Mouse (Mus musculus) intestine, embryonic 16.5 days (tissue): ENCODE measurements around the gene Srbd1. TPM values are rescaled to one million over a fixed set of nuclear protein-coding genes. Genes with fewer than 3 reads are reported as not detected.

ENCODE experiments used
- ATAC-seq: fragments of 200-750 bp; cut with Nextera tagmentation; 2 replicates; pipeline ENCODE4 v1.8.0; 2017; ENCODE audit warnings: moderate TSS enrichment, moderate library complexity
- H3K27ac ChIP-seq: fragments of 300-500 bp; sonication (generic); 2 replicates; pipeline ENCODE4 v1.5.1; 2014; ENCODE audit warnings: mild to moderate bottlenecking, low read length
- H3K27me3 ChIP-seq: fragments of 300-500 bp; sonication (generic); replicated peaks from 2 replicates; pipeline ENCODE4 v1.6.1; 2014; ENCODE audit warnings: low read length, control low read depth, mixed read lengths; ENCODE audit not compliant: control insufficient read depth, insufficient read depth
- H3K36me3 ChIP-seq: fragments of 300-500 bp; sonication (generic); 2 replicates; pipeline ENCODE4 v1.6.1; 2014; ENCODE audit warnings: low read length, control low read depth; ENCODE audit not compliant: control insufficient read depth, insufficient read depth
- H3K4me1 ChIP-seq: fragments of 300-500 bp; sonication (generic); 2 replicates; pipeline ENCODE4 v1.6.1; 2014; ENCODE audit warnings: low read length, control low read depth, mixed read lengths; ENCODE audit not compliant: control insufficient read depth, insufficient read depth
- H3K4me2 ChIP-seq: fragments of 300-500 bp; sonication (generic); 2 replicates; pipeline ENCODE4 v1.6.1; 2014; ENCODE audit warnings: low read depth, low read length, control low read depth
- H3K4me3 ChIP-seq: fragments of 300-500 bp; sonication (generic); 2 replicates; pipeline ENCODE4 v1.5.1; 2014; ENCODE audit warnings: mild to moderate bottlenecking, low read length
- H3K9ac ChIP-seq: fragments of 300-500 bp; sonication (generic); 2 replicates; pipeline ENCODE4 v1.6.1; 2014; ENCODE audit warnings: low read depth, low read length
- H3K9me3 ChIP-seq: fragments of 300-500 bp; sonication (generic); 2 replicates; pipeline ENCODE4 v1.6.1; 2016; ENCODE audit warnings: low read length, control low read depth; ENCODE audit not compliant: control insufficient read depth
- WGBS: fragments of 180-500 bp; shearing (Covaris S2); extraction: QIAGEN DNeasy Blood & Tissue Kit; methylation state at CpG from one replicate; pipeline ENCODE4 v1.1.7; 2014; 5-methylcytosine and 5-hydroxymethylcytosine counted together
- polyA plus RNA-seq: library from polyadenylated mRNA; unstranded; fragments of >200 nt; fragmentation: Nextera tagmentation; extraction: Ambion mirVana; gene quantifications from 2 replicates; pipeline ENCODE4 v1.2.1, GENCODE M21; 2015

Gene Srbd1
- polyA plus RNA-seq, 1 experiment from 2014 or later: 13.3 TPM

GRCm38 (mm10) chr17:86029175-86029574 is 115.8 kb downstream of the Srbd1 start:
- Histone ChIP-seq H3K4me3 (no peak overlapping the region), H3K27me3 (no peaks in the 10 kb centered on the region), H3K4me1 (peaks cover 3% of the 10 kb centered on the region; the same call in 1 of the 2 replicates), H3K36me3 (no peaks in the 10 kb centered on the region), H3K27ac (no peak overlapping the region), H3K9me3 (no peaks in the 10 kb centered on the region), H3K4me2 (no peak overlapping the region), H3K9ac (no peak overlapping the region)
- 89% methylated on average over 1 of the region's 1 CpGs for WGBS
- no peak for ATAC-seq

DNA sequence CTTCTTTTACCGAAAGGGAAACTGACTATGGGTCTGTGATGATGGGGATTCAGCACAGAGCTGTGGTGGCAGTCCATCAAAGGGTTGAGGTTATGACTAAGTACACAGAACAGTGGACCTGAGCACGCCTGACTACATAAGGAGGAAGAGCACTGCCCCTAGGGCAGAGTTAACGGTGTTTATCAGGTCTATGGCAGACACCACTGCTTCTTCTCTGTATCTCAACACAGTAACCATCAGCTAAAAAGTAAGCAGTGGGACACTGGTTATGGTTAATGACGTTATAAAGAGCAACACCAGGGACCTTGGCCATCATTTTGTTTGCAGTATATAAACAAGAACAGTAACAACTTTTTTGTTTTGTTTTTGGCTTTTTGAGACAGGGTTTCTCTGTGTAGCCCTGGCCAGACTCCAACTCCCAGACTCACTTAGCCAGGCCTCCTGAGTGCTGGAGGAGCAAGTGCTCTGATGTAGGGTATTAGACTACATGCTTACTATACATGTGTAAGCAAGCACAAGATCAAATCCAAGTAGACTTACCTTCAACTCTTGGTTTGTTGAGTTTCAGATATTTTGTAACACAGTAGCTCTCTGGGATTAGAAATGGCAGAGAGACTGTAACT is 117.3 kb downstream of the Srbd1 start:
- 73% methylated on average over 4 of the region's 4 CpGs for WGBS

DNA sequence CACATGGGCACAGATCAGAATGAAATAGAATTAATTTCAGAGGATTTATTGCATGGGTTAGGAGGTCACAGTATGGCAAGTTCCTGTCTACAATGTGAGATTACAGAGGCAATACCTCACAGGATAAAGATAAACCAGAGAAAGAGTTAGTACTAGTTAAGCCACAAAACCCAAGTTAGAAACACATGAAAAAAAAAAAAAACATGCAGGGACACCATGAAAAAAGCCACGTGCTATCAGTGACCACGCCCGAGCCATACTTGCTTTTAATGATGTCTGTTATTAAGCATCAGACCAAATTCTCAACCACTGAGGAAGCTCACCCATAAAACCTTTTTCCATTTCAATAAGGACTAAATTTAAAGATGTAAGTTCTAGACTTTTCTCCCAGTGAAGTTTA is 120.4 kb downstream of the Srbd1 start:
- no peak overlapping the region for H3K9ac ChIP-seq
- H3K4me3 ChIP-seq: no peak overlapping the region
- no peaks in the 10 kb centered on the region for H3K4me1 ChIP-seq
- H3K36me3 ChIP-seq: no peaks in the 10 kb centered on the region
- 83% methylated on average over 3 of the region's 3 CpGs for WGBS
- H3K9me3 ChIP-seq: no peaks in the 10 kb centered on the region; the same call in 1 of the 2 replicates
- no peak overlapping the region for H3K27ac ChIP-seq
- no peak for ATAC-seq
- H3K4me2 ChIP-seq: no peak overlapping the region
- H3K27me3 ChIP-seq: no peaks in the 10 kb centered on the region

More for the DNA sequence above, 117.3 kb downstream of the Srbd1 start:
- Histone ChIP-seq H3K4me2 (no peak overlapping the region), H3K27me3 (no peaks in the 10 kb centered on the region), H3K27ac (no peak overlapping the region), H3K9me3 (no peaks in the 10 kb centered on the region), H3K4me1 (peaks cover 3% of the 10 kb centered on the region; the same call in 1 of the 2 replicates), H3K9ac (no peak overlapping the region), H3K4me3 (no peak overlapping the region), H3K36me3 (no peaks in the 10 kb centered on the region)
- no peak for ATAC-seq

GRCm38 (mm10) chr17:86022366-86022765 is 122.6 kb downstream of the Srbd1 start:
- 81% methylated on average over 4 of the region's 4 CpGs for WGBS

DNA sequence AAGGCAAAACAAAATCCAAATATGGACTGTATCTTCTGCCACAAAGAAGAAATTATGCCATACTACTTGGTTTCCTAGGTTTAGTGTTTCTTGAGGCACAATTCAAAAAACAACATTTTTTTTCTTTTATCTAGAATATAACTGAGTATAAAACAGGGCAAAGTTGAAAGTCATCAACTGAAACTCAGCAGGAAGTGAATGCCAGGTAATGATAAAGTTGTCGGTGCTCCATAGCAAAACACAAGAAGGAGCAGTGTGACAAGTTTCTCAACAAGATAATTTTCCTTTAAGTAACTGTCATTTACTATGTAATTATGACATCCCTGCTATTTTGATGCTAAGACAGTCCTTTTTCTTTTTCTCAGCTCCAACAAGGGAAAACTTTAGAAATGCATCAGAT is 123.2 kb downstream of the Srbd1 start:
- no peaks in the 10 kb centered on the region for H3K27me3 ChIP-seq
- no peaks in the 10 kb centered on the region for H3K4me1 ChIP-seq
- H3K4me2 ChIP-seq: no peak overlapping the region
- no peak overlapping the region for H3K4me3 ChIP-seq
- H3K27ac ChIP-seq: no peak overlapping the region
- no peak overlapping the region for H3K9ac ChIP-seq
- no peaks in the 10 kb centered on the region; the same call in 1 of the 2 replicates for H3K9me3 ChIP-seq
- H3K36me3 ChIP-seq: no peaks in the 10 kb centered on the region
- no peak for ATAC-seq
- 73% methylated on average over 1 of the region's 1 CpGs for WGBS

More at GRCm38 (mm10) chr17:86022366-86022765, 122.6 kb downstream of the Srbd1 start:
- H3K27ac ChIP-seq: no peak overlapping the region
- H3K4me2 ChIP-seq: no peak overlapping the region
- no peaks in the 10 kb centered on the region; the same call in 1 of the 2 replicates for H3K9me3 ChIP-seq
- no peaks in the 10 kb centered on the region for H3K36me3 ChIP-seq
- H3K4me1 ChIP-seq: no peaks in the 10 kb centered on the region
- H3K9ac ChIP-seq: no peak overlapping the region
- no peak overlapping the region for H3K4me3 ChIP-seq
- no peak for ATAC-seq
- no peaks in the 10 kb centered on the region for H3K27me3 ChIP-seq

DNA sequence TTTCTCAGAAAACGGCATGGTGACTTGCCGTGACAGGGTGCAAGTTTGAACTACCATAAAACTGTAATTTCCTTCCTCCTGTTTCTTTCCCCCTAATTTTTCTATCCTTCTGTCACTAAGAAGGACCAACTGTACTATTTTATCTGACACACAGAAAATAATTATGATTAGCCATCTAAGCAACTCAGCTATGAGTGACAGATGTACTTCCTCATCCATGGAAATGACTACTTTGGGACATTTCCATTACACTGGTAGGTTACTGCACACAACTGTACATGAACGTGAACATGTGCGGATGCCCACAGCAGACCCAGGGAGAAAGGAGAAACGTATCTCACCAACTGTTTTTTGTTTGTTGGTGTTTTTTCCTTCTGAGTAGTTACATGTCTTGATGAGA is 123.7 kb downstream of the Srbd1 start:
- Histone ChIP-seq H3K4me1 (no peaks in the 10 kb centered on the region), H3K4me3 (no peak overlapping the region), H3K36me3 (no peaks in the 10 kb centered on the region), H3K9ac (no peak overlapping the region), H3K27ac (no peak overlapping the region), H3K27me3 (no peaks in the 10 kb centered on the region), H3K9me3 (no peaks in the 10 kb centered on the region; the same call in 1 of the 2 replicates), H3K4me2 (no peak overlapping the region)
- no peak for ATAC-seq
- WGBS: 92% methylated on average over 5 of the region's 5 CpGs

DNA sequence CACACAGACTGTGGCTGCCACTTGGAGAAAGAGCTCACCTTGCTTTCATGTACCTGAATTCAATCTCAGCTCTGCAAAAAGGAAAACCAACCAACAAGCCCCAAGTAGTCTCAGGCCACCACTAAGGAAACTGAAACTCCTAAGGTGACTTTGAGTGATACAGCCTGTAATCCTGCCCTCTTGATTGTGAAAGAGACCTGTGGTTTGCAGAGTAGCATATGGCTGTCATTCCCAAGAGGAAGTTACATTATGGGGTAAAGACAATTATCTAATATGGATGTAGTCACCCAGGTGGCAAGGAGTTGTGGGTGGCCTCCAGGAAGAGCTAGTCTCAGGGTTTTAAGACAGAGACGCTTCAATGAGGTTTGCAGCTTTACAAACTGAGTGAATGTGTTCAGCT is 125.2 kb downstream of the Srbd1 start:
- no peak overlapping the region for H3K27ac ChIP-seq
- H3K4me1 ChIP-seq: no peaks in the 10 kb centered on the region
- H3K36me3 ChIP-seq: no peaks in the 10 kb centered on the region
- 90% methylated on average over 1 of the region's 1 CpGs for WGBS
- H3K9me3 ChIP-seq: no peaks in the 10 kb centered on the region; the same call in 1 of the 2 replicates
- H3K4me3 ChIP-seq: no peak overlapping the region
- no peaks in the 10 kb centered on the region for H3K27me3 ChIP-seq
- H3K4me2 ChIP-seq: no peak overlapping the region
- no peak overlapping the region for H3K9ac ChIP-seq
- ATAC-seq: no peak

DNA sequence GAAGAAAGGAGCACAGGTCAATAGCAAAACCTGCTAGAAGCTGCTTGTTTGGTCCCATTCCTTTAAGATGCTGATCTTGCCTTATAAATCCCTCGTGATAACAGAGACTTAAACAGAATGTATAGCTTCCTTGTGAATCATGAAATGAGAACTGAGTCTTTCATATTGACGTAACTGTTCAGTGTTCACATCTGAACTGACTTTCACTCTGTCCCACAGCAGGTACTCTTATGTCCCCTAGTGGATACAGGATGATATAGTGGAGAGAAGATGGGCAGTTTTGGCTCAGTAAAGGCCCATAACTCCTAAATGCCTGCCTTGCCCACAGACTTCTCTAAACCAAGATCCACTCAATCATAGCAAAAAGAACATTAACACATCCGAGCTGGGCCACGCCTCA is 130.7 kb downstream of the Srbd1 start:
- ATAC-seq: no peak
- Histone ChIP-seq H3K9me3 (no peaks in the 10 kb centered on the region), H3K4me1 (0 out of 2 replicates have a peak, but pooled peaks cover 2% of the 10 kb centered on the region), H3K9ac (no peak overlapping the region), H3K27ac (no peak overlapping the region), H3K27me3 (no peaks in the 10 kb centered on the region), H3K4me2 (no peak overlapping the region), H3K4me3 (no peak overlapping the region), H3K36me3 (no peaks in the 10 kb centered on the region)
- WGBS: 58% methylated on average over 4 of the region's 4 CpGs

DNA sequence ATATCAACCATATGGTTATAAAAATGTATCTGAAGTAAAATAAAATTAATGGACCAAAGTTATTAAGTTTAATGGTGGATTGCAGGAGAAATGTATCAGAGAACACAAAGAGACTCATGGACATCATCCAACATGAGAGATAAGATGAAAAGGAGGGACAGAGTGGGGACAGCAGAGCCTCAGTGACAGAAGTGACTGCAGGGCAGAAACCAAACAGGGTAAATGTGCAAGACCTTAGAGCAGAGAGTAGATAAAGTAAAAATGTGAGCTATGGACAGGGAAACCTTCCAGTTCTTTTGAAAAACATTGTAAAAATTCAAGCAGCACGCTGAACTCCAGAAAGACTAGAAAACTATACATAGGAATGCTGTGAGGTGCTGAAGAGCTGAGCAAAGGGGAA is 132.4 kb downstream of the Srbd1 start:
- H3K27ac ChIP-seq: no peak overlapping the region
- no peaks in the 10 kb centered on the region for H3K9me3 ChIP-seq
- no peak overlapping the region for H3K9ac ChIP-seq
- H3K4me2 ChIP-seq: no peak overlapping the region
- WGBS: 84% methylated on average over 1 of the region's 1 CpGs
- no peak for ATAC-seq
- H3K4me3 ChIP-seq: no peak overlapping the region
- H3K4me1 ChIP-seq: 0 out of 2 replicates have a peak, but pooled peaks cover 2% of the 10 kb centered on the region
- H3K27me3 ChIP-seq: no peaks in the 10 kb centered on the region
- H3K36me3 ChIP-seq: no peaks in the 10 kb centered on the region

DNA sequence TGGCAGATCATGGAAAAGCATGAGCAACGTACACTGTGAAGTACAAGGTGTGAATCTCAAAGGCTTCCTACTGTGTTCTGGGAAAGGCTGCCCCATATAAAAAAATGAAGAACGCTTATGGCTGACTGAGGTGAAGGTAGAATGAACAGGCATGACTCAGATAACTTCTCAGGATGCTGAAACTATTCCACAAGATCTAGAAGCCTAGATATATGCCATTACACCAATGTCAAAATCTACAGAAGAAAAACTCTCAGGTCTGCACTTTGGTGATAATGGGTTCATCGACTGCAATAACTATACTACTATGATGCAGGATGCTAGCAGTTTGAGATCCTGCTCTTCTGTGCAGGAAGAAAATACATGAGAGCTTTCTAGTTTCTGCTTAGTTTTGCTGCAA is 133.1 kb downstream of the Srbd1 start:
- WGBS: 95% methylated on average over 3 of the region's 3 CpGs
- ATAC-seq: no peak

More for the DNA sequence above, 133.1 kb downstream of the Srbd1 start:
- Histone ChIP-seq H3K4me1 (0 out of 2 replicates have a peak, but pooled peaks cover 2% of the 10 kb centered on the region), H3K9ac (no peak overlapping the region), H3K4me2 (no peak overlapping the region), H3K27me3 (no peaks in the 10 kb centered on the region), H3K4me3 (no peak overlapping the region), H3K36me3 (no peaks in the 10 kb centered on the region), H3K9me3 (no peaks in the 10 kb centered on the region), H3K27ac (no peak overlapping the region)
